Mouse (Mus musculus) erythroblast, adult 5-6 weeks (primary cell): ENCODE data around the gene Tpbg. TPM values are rescaled to one million over a fixed set of nuclear protein-coding genes. Genes with fewer than 3 reads are reported as not detected.

ENCODE experiments used
- total RNA-seq, 2 experiments: library from RNA; stranded (forward) in 1 of 2; stranded (reverse) in 1 of 2; fragments of 150-400 nt in 1 of 2; fragments of 200-764, 138-1000 nt in 1 of 2; gene quantifications; 2 replicates each; pipeline versions ENCODE4 v1.2.3 to v1.2.4; 2015 to 2017; ENCODE audit warnings: low replicate concordance in 2 of 2

The Tpbg gene
- total RNA-seq, 2 experiments from 2014 or later: not detected

Other genes with a start within 250 kb of the Tpbg start
- 304 and 341 TPM in 2 replicates for gene Ibtk, start 93.0 kb upstream of the Tpbg start, total RNA-seq (2015; ENCODE audit: low replicate concordance)
- 745 and 858 TPM in 2 replicates for gene Ibtk, start 93.0 kb upstream of the Tpbg start, total RNA-seq (2017; ENCODE audit: low replicate concordance)